Mouse (Mus musculus): Measurements from ENCODE around the gene Htr5b. TPM values are rescaled to one million over a fixed set of nuclear protein-coding genes. Genes with fewer than 3 reads are reported as not detected.

Gene Htr5b
- polyA plus RNA-seq, 1 experiment from 2014 or later = not detected

DNA sequence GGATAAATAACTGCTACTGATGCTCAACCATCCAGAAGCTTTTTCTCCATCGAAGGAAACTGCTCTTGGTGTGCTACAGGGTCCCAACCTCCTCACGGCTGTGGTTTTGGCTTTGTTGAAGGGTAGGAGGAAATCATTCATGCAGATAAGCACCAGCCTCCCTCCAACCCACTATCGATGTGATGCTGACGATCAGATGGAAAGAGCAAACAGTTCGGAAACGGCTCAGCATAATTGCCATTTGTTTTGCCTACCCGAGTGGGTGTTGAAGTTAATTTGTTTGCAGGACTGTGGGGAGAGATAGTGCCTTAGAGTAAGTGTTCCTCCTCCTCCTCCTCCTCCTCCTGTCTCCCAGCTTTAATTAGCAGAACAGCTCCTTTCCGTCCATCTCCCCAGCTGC is 12.1 kb upstream of the Htr5b start:
- peaks cover 24% of the 10 kb centered on the region for H3K27me3 ChIP-seq
- in situ Hi-C loops (cut with MboI; ENCODE audit: low pct_unique_long_range_greater_than_20kb) = no loop called here
- POLR2A ChIA-PET = no interaction called here
- no peak for ATAC-seq
- CTCF ChIA-PET = interaction anchor here (0.9 to 1.3 kb wide), 2 partner anchors 10 to 14 kb away, joined by 3 read pairs; no protein-coding TSS in a partner anchor
- no peak for DNase-seq (ENCODE audit: low read depth, low spot score)
- no peak for TF ChIP-seq CTCF (IDR thresholded peaks at IDR 0.05)

DNA sequence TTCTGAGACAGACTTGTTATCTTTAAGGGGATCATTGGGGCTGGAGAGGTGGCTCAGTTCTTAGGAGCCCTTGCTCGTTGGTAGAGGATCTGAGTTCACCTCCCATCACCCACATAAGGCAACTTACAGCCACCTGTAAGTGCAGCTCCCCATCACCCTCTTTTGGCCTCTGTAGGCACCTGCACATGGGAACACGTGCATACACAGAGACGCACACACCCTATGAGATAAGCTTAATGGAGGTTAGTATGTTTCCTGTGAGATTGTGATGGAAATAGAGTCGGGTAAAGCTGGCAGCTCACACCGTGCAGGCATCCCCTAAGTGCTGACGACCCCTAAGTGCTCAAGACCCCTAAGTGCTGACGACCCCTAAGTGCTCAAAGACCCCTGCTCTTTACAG is 3.2 kb upstream of the Htr5b start:
- TF ChIP-seq CTCF (IDR thresholded peaks at IDR 0.05) = no peak
- peaks cover 16% of the 10 kb centered on the region for H3K27me3 ChIP-seq
- no peak for ATAC-seq
- no peak for DNase-seq (ENCODE audit: low read depth, low spot score)
- in situ Hi-C loops (cut with MboI; ENCODE audit: low pct_unique_long_range_greater_than_20kb) = no loop called here
- ChIA-PET POLR2A (no interaction called here), CTCF (interaction anchor here (0.7 kb wide), 2 partner anchors 16 to 29 kb away, joined by 3 read pairs; no protein-coding TSS in a partner anchor)

- TF ChIP-seq CTCF (IDR thresholded peaks at IDR 0.05) = no peak
- ChIA-PET CTCF (interaction anchor here (0.8 to 1.5 kb wide), 2 partner anchors 12 to 18 kb away, joined by 4 to 5 read pairs; no protein-coding TSS in a partner anchor), POLR2A (no interaction called here)
- DNase-seq (ENCODE audit: low read depth, low spot score) = no peak
- in situ Hi-C loops (cut with MboI; ENCODE audit: low pct_unique_long_range_greater_than_20kb) = no loop called here
- peaks cover 19% of the 10 kb centered on the region for H3K27me3 ChIP-seq
- ATAC-seq = no peak
Measured at GRCm38 (mm10) chr1:121529286-121529685, 1.0 kb upstream of the Htr5b start.

DNA sequence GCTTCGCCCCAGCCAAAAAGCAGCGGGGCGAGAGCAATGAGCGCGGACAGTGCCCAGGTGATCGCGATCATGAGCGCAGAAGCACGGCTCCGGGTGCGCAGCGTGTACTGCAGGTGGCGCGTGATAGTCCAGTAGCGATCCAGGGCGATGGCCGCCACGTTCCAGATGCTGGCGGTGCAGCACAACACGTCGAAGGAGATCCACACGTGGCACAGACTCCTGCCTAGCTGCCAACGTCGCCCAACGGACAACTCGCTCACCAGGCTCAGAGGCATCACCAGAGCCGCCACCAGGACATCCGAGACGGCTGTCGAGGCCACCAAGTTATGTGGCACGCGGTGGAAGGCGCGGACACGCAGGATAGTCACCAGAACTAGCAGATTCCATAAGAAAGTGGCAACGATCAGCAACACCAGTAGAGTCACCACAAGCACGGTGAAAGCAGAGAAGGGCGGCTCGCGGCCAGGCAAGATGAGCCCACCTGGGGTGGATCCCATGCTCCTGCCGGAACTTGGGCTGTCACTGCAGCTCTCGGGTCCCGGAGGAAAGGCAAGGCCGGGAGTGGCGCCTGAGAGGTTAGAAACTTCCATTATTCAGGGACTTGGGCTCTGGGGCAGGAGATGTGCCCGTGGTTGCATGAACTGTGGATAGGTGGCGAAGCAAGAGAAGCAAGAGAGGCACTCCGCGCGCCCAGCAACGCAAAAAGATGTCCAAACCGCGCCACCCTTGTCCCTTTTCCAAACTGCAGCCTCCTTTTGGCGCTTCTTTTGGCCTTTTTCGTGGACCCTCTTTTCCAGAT is 466 bp downstream of the Htr5b start:
- ATAC-seq (no peak), DNase-seq (ENCODE audit: low read depth, low spot score) (no peak)
- no peak for TF ChIP-seq CTCF (IDR thresholded peaks at IDR 0.05)
- ChIA-PET POLR2A (no interaction called here), CTCF (no interaction called here)
- in situ Hi-C loops (cut with MboI; ENCODE audit: low pct_unique_long_range_greater_than_20kb) = no loop called here
- peaks cover 19% of the 10 kb centered on the region for H3K27me3 ChIP-seq

- H3K27me3 ChIP-seq = peaks cover 19% of the 10 kb centered on the region
- ChIA-PET POLR2A (no interaction called here), CTCF (no interaction called here)
- in situ Hi-C loops (cut with MboI; ENCODE audit: low pct_unique_long_range_greater_than_20kb) = no loop called here
- no peak for ATAC-seq
- no peak for TF ChIP-seq CTCF (IDR thresholded peaks at IDR 0.05)
- DNase-seq (ENCODE audit: low read depth, low spot score) = no peak
Measured at GRCm38 (mm10) chr1:121527061-121527460, 1.2 kb downstream of the Htr5b start.

GRCm38 (mm10) chr1:121518609-121519008 is 9.7 kb downstream of the Htr5b start:
- POLR2A ChIA-PET = interaction anchor here (1.3 kb wide), 1 partner anchor 14 kb away, joined by 3 read pairs; no protein-coding TSS in a partner anchor
- H3K27me3 ChIP-seq = no peaks in the 10 kb centered on the region
- ATAC-seq (peak; percentile 98), DNase-seq (ENCODE audit: low read depth, low spot score) (no peak)
- in situ Hi-C loops (cut with MboI; ENCODE audit: low pct_unique_long_range_greater_than_20kb) = no loop called here
- CTCF ChIA-PET = interaction anchor here (1.5 kb wide), 1 partner anchor 23 kb away, joined by 3 read pairs; no protein-coding TSS in a partner anchor
- no peak for TF ChIP-seq CTCF (IDR thresholded peaks at IDR 0.05)

GRCm38 (mm10) chr1:121511966-121512365 is 16.3 kb downstream of the Htr5b start:
- ChIA-PET POLR2A (no interaction called here), CTCF (no interaction called here)
- H3K27me3 ChIP-seq = no peaks in the 10 kb centered on the region
- DNase-seq (ENCODE audit: low read depth, low spot score) = no peak
- no peak for TF ChIP-seq CTCF (IDR thresholded peaks at IDR 0.05)
- in situ Hi-C loops (cut with MboI; ENCODE audit: low pct_unique_long_range_greater_than_20kb) = no loop called here
- no peak for ATAC-seq

- ChIA-PET CTCF (no interaction called here), POLR2A (no interaction called here)
- H3K27me3 ChIP-seq = no peaks in the 10 kb centered on the region
- TF ChIP-seq CTCF (IDR thresholded peaks at IDR 0.05) = no peak
- DNase-seq (ENCODE audit: low read depth, low spot score) = no peak
- no peak for ATAC-seq
- in situ Hi-C loops (cut with MboI; ENCODE audit: low pct_unique_long_range_greater_than_20kb) = no loop called here
Measured at GRCm38 (mm10) chr1:121511186-121511585, 17.1 kb downstream of the Htr5b start.

GRCm38 (mm10) chr1:121510420-121511140 is 17.7 kb downstream of the Htr5b start:
- ChIA-PET CTCF (no interaction called here), POLR2A (no interaction called here)
- in situ Hi-C loops (cut with MboI; ENCODE audit: low pct_unique_long_range_greater_than_20kb) = no loop called here
- DNase-seq (ENCODE audit: low read depth, low spot score) = no peak
- no peaks in the 10 kb centered on the region for H3K27me3 ChIP-seq
- no peak for ATAC-seq
- TF ChIP-seq CTCF (IDR thresholded peaks at IDR 0.05) = no peak

GRCm38 (mm10) chr1:121508729-121509128 is 19.5 kb downstream of the Htr5b start:
- DNase-seq (ENCODE audit: low read depth, low spot score) (no peak), ATAC-seq (no peak)
- POLR2A ChIA-PET = no interaction called here
- H3K27me3 ChIP-seq = no peaks in the 10 kb centered on the region
- no peak for TF ChIP-seq CTCF (IDR thresholded peaks at IDR 0.05)
- CTCF ChIA-PET = no interaction called here
- in situ Hi-C loops (cut with MboI; ENCODE audit: low pct_unique_long_range_greater_than_20kb) = no loop called here

DNA sequence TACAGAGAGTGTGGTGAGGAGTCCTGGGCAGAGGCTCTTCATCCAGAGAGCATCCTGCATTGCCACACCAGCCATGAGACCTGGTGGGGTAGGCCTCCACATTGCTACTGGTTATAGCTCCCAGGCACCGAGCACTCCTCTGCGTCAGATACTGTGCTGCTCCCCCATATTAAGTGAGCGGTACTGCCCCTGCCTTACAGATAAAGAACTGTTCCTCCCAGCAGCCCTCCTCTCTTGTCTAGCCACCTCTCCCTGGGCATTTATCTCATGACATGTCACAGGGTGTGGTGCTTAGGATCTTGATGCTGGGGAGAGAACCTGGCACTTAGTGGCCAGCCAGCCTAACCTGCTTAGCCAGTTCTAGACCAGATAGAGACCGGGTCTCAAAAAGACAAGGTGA is 31.2 kb downstream of the Htr5b start:
- no peak for ATAC-seq
- DNase-seq (ENCODE audit: low read depth, low spot score) = no peak
- ChIA-PET POLR2A (no interaction called here), CTCF (no interaction called here)
- in situ Hi-C loops (cut with MboI; ENCODE audit: low pct_unique_long_range_greater_than_20kb) = no loop called here
- TF ChIP-seq CTCF (IDR thresholded peaks at IDR 0.05) = no peak
- no peaks in the 10 kb centered on the region for H3K27me3 ChIP-seq

Measured in Patski (cell line).